Mouse (Mus musculus): ENCODE measurements around the gene Ubc. TPM values are rescaled to one million over a fixed set of nuclear protein-coding genes. Genes with fewer than 3 reads are reported as not detected.
"Not testable (repeated sequence)": the region's sequence is repeated elsewhere in the genome, so short reads cannot be mapped to it uniquely, and the experiment has no call there.

Ubc gene
- 1,000 to 10,000 TPM in 1 of 2 experiments, 100 to 1,000 TPM in 1; 660 to 1,001 TPM for total RNA-seq (2021)
- long read RNA-seq, experiment 1, transcript Ubc-202 (2 exons, 2,618 nt): major isoform, 454 of 878 reads
- long read RNA-seq, experiment 1, partial matches to known transcripts: 289 of 878 reads
- long read RNA-seq, experiment 1, other reads (novel, unspliced or antisense): 131 of 878 reads
- long read RNA-seq, experiment 2, transcript Ubc-202 (2 exons, 2,618 nt): major isoform, 394 of 744 reads
- long read RNA-seq, experiment 2, partial matches to known transcripts: 232 of 744 reads
- long read RNA-seq, experiment 2, other reads (novel, unspliced or antisense): 114 of 744 reads

DNA sequence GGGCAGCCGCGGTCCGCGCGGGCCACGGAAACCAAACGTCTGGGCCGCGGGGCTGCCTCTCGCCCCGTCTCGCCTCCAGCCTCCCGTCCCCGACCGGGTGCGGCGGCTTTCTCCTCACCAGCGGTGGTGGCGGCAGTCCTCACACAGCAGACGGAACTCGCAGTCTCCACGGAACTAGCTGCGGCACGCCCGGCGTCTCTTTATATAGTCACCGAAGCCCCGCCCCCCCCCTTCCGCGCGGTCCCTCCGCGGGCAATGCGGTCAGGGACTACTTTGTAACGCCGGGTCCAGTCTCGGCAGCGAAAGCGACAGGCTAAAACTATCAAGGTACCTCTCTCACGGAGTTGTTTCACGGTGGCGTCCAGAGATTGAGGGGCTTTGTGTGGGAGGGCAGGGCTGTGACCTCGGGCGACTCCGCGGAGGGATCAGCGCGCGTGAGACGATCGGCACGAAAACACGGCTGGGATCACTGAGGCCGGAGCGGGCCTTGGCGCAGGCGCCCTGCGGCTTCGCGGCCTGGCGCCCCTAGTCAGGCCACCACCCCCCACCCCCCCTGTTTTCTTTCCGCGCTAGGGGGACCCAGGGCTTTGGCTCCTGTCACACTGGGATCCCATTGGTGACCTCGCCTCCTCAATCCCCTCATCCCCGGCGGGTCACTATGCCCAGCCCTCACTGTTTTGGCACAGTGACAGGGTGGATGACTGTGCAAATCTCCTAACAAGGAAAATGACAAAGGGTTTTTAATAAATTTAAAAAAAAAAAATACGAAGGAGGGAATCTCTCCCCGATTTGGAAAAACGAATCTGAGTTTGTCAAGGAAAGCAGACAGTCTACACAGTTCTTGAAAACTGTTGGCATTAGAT, at the start of gene Ubc:
TSS of gene Ubc (minus strand) at position 624 of the 863 bp plus-strand sequence.
- DNase-seq: peak; percentile 91
- intact Hi-C loops (cut with DNase I; ENCODE audit: low total_unique reads): no loop called here

DNA sequence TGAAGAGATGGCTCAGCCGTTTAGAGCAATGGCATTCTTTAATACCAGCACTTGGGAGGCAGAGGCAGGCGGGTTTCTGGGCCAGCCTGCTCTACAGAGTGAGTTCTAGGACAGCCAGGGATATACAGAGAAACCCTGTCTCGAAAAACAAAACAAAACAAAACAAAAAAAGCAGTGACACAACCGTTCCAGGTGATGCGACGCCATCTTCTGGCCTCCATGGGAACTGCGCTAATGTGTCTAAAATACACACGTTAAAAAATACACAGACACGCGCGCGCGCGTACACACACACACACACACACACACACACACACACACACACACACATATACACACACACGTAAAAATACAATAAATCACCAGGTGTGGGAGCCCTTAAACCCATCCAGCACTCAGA, 44.3 kb upstream of the Ubc start:
- DNase-seq; intact Hi-C loops (cut with DNase I; ENCODE audit: low total_unique reads): not testable (repeated sequence)

DNA sequence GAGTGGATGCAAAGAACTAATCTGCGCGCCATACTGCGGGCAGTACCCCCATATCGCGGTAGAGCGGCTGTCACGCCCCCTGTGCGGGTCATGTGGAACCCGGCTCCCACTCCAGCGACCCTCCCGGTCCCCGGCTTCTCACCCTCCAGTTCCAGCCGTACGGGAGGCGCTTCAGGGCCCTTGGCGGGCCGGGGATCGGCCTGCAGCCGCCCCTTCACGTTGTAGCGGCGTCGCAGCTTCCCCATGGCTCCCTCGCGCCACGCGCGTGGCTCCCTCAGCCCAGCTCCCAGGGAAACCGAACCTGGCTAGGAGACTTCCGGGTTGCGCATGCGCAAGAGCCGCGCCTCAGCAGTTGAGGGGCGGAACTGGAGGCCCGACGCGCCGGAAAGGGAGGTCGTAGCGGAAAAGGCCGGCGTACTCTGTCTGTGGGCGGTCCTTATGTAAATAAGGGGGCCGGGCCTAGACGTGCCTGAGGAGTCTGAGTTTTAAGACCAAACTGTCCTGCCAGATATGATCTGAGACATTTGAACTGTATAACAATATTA, 43.9 kb upstream of the Ubc start, which contains the start of gene Dhx37:
TSS of gene Dhx37 (minus strand) at position 329 of the 545 bp plus-strand sequence.
- intact Hi-C loops (cut with DNase I; ENCODE audit: low total_unique reads): no loop called here
- peak; percentile 96 for DNase-seq

DNA sequence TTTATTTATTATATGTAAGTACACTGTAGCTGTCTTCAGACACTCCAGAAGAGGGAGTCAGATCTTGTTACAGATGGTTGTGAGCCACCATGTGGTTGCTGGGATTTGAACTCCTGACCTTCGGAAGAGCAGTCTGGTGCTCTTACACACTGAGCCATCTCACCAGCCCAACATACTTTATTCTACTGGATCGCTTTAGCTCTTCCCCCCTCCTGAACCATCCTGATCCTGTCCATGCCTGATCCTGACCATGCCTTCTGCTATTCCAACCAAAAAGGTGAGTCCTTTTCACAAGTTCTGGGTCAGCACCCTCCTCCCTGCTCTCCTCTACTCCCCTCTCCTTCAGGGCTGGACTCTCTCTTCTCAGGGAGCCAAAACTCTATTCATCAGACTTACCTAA, 42.3 kb upstream of the Ubc start:
- intact Hi-C loops (cut with DNase I; ENCODE audit: low total_unique reads): not testable (repeated sequence)

DNA sequence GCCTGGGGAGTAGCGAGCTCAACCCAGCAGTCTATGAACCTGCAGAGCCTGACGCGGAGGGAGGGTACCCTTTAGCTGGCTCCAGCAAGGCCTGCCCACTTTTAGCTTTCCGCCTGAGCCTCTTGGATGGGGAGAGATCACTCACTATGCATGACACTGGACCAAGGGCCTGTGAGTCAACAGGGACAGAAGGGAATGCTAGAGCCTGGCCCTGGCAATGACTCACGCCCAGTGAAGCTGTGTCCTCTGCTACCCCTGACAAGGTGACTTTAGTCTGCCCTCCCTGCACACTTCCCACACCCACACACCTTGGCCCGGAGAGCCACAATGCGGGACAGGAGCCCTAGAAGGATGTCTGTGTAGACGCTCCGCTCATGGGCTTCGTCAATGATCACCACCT, 36.3 kb upstream of the Ubc start:
- no peak for DNase-seq
- intact Hi-C loops (cut with DNase I; ENCODE audit: low total_unique reads): no loop called here

More for the DNA sequence above, 42.3 kb upstream of the Ubc start:
- not testable (repeated sequence) for DNase-seq

DNA sequence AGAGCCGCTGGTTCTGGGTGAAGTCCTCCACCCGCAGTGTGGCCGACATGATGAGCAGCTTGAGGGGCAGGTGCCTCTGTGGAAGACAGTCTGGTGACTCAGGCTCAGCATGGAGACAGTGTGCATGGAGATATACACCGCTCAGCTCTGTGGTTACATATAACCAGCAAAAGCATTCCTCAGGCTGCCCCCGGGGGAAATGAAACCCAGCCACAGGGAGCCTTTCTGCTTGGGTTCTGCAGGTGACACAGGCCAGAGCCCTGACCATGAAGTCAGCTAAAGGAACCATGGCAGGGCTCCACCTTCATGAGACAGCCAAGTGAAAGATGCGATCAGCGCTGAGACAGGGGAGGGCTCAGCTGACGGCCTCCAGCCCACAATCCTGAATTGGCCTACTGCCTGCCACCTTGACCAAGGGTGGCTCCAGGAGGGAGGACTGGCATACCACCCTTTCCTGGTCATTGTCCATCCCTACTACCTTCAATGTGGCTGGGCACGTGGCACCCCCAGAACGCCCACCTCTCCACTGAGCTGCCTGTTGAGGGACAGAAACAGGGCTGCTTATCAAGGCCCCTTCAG, 35.8 kb upstream of the Ubc start:
- intact Hi-C loops (cut with DNase I; ENCODE audit: low total_unique reads): no loop called here
- no peak for DNase-seq

DNA sequence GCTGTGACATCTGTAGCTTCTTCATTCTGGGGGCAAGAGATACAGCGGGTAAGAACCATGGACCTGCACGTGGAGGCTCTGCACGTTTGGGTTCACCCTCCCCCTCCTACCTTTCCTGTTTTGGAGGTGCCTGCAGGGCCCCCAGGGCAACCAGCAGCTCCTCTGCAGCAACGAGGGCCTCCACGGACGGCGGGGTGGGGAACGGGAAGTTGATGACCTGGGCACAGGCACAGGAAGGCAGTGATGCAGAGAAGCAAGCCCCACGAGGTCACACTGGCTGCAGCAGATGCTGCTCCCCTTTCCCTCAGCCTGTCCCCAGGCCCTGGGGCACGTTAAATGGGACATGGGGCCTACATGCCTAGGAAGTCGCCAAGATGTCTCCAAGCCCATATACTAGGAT, 29.1 kb upstream of the Ubc start:
- intact Hi-C loops (cut with DNase I; ENCODE audit: low total_unique reads): no loop called here
- DNase-seq: no peak

DNA sequence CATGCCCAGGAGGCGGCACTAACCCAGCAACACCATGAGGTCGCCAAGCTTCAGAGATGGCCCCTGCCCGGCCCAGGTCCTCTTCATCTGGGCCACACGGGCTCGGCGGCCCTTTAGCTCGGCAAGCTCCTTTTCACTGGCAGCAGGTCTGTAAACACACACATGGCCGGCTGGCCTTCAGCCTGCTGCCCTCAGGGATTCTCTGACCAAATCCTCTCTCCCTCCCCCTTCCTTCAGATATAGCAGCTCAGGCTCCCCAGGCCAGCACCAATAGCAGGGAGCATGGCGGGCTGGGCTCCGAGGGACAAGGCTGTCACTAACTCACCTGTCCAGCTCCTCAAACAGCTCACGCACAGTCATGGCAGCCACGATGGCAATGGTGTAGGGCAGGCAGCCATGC, 28.6 kb upstream of the Ubc start:
- intact Hi-C loops (cut with DNase I; ENCODE audit: low total_unique reads): no loop called here
- DNase-seq: no peak

DNA sequence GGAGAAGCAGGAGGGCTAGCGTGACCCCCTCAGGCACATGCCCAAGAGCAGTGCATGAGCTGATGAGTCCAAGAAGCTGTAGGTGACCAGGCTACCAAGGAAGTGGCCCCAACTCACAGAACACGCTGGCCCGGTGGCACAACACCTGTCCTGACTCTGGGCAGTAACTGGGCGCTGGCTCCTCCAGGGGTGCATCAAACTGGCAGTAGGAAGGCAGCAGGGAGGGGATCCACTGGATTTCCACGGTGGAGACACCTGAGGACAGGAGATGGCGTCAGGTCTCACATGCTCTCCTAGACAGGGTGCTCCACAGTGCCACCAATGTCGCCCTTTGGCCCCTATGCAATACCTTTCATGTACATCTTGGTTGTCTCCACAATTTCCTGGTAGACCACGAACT, 26.2 kb upstream of the Ubc start:
- intact Hi-C loops (cut with DNase I; ENCODE audit: low total_unique reads): no loop called here
- DNase-seq: no peak

DNA sequence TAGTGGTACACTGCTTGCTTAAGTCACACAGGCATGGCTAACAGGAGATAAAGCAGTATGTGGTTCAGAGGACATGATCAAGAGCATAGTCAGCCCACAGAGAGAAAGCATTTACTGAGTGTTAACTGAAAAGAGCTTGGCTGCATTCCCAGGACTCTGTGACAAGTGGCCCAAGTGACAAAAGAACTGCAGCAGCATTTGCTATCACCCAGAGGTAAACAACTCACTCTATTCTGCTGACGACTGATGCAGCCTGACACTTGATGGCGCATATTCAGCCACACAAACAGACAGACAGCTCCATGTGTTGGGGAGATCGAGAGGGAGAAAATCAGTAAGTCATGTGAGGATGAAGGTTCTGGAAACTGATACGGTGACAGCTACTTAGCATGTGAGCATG, 23.8 kb upstream of the Ubc start:
- intact Hi-C loops (cut with DNase I; ENCODE audit: low total_unique reads): no loop called here
- no peak for DNase-seq

DNA sequence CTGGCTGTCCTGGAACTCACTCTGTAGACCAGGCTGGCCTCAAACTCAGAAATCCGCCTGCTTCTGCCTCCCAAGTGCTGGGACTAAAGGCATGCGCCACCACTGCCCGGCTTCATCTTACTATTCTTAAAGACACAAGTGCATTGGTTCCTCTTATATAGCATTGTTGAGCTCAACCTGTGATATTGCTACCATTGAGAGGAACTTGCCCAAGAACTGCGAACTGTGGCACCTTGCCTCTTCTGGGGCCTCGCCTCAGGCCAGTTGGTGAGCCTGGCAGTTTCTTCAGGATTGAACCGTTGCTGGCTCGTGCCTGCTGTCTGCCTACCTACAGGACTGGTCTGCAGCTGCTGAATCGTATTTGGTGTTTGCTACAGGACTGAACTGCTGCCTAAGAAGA, 22.5 kb upstream of the Ubc start:
- DNase-seq; intact Hi-C loops (cut with DNase I; ENCODE audit: low total_unique reads): not testable (repeated sequence)

DNA sequence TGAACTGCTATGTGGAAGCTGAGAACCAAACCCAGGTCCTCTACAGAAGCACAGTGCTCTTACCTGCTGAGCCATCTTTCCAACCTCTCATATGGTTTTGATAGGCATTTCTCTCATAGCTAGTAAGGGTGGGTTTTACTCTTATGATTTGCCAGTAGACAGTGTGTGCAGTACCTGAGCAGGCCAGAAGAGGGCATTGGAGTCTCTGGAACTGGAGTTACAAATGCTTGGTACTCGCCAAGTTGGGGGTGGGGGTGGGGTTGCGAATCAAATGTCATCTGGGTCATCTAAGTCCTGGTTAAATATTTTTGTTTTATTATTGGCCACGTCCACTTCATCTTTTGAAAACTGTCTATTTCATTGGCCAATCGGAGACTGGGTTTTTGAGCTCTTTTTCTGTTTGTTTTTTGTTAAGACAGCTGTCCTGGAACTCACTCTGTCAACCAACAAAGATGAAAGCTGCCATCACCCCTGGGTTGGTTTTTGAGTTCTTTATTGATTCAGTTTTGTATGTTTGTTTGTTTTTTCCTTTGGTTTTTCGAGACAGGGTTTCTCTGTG, 22.0 kb upstream of the Ubc start:
- peak; percentile 53 for DNase-seq
- intact Hi-C loops (cut with DNase I; ENCODE audit: low total_unique reads): no loop called here

DNA sequence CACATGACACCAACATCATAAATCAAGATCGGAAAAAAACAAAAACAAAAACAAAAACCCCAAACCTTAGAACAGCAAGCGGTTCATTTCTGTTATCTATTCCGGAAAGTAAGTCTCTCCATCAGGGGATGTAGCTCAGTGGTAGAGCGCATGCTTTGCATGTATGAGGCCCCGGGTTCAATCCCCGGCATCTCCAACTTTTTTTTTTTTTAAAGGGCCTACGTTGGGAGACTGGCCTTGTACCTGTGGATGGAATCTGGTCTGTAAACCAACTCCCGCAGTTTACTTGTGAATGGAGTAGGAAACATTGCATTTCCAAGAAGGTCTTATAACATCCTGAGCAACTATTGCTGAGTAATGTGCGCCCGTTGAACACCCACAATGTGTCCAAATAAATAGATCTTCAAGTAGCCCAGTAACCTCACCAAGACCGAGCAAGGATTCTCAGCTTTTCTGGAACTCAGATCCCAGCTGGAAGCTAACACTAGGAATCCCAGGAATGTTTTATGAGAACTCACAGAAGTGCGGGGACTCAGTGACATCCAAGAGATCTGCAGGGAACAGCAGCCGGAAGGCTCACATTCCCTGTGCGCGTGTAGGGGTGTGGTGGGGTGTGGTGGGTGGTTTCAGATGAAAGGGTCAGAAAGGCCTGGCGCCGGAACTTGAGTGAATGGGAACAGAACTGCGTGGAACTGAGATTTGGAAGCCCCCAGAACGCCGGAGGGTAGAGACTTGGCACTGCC, 19.5 kb upstream of the Ubc start:
- intact Hi-C loops (cut with DNase I; ENCODE audit: low total_unique reads): no loop called here

DNA sequence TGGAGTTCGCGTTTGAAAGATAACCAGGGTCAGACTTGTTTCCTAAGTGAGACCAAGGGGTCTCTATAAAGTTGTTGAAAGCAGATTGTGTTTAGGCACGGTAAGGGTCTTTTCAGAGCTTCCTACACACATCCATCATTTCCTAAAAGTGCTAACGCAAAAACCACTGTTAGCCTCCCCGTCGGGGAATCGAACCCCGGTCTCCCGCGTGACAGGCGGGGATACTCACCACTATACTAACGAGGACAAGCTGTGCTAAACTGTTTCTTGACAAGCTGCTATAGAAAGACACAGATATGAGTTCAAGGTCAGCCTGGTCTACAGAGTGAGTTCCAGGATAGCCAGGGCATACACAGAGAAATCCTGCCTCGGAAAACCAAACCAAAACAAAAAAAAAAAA, 18.8 kb upstream of the Ubc start:
- DNase-seq: peak; percentile 78
- intact Hi-C loops (cut with DNase I; ENCODE audit: low total_unique reads): no loop called here

More for the DNA sequence above, 19.5 kb upstream of the Ubc start:
- no peak for DNase-seq

DNA sequence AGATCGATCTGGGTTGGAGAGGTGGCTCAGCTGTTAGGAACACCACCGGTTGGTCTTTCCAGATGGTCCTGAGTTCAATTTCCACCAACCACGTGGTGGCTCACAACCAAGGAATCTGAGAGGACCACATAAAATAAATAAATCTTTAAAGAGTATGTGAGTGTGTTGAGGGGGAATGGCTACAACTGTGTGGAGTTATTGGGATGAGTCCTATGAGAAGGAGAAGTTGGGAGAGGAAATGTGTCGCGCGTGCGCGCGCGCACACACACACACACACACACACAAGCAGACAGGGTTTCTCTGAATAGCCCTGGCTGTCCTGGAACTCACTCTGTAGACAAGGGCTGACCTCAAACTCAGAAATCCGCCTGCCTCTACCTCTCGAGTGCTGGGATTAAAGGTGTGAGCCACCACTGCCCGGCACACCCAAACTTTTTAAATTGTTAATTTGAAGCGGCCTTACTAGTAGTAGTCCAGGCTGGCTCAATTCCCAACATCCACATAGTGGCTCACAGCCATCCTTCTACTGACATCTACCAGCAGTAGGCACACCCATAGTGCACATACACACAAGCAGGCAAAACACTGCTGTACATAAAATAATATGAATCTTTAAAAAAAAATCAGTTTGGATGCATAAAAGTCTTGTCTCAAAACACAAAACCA, 18.0 kb upstream of the Ubc start:
- no peak for DNase-seq
- intact Hi-C loops (cut with DNase I; ENCODE audit: low total_unique reads): no loop called here

DNA sequence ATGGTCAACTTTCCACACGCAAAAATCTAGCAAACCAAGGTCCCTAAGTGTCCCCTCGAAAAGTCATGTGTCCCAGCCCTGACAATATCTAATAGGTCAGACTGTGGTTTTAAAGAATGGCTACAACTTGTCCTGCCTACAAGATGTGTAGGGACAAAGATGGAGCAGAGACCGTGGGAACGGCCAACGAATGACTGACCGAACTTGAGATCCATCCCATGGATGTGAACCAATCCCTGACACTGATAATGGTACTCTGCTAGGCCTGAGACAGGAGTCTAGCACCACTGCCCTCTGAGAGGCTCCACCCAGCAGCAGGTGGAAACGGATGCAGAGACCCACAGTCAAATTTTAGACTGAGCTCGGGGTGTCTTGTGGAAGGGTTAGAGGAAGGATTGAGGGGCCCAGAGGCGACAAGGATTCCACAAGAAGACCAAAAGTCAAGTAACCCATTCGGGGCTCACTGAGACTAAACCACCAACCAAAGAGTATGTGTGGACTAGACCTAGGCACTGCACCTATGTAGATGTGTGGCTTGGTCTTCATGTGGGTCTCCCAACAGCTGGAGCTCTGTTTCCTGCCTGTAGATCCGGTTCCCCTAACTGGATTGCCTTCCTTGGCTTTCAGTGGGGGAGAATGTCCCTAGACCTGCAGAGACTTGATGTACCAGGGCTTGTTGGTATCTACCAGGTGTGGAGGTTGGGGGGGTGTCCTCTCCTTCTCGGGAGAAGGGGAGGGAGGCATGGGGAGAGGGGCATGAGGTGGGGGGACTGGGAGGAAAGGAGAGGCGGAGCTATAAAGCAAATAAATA, 17.2 kb upstream of the Ubc start:
- no peak for DNase-seq
- intact Hi-C loops (cut with DNase I; ENCODE audit: low total_unique reads): no loop called here

DNA sequence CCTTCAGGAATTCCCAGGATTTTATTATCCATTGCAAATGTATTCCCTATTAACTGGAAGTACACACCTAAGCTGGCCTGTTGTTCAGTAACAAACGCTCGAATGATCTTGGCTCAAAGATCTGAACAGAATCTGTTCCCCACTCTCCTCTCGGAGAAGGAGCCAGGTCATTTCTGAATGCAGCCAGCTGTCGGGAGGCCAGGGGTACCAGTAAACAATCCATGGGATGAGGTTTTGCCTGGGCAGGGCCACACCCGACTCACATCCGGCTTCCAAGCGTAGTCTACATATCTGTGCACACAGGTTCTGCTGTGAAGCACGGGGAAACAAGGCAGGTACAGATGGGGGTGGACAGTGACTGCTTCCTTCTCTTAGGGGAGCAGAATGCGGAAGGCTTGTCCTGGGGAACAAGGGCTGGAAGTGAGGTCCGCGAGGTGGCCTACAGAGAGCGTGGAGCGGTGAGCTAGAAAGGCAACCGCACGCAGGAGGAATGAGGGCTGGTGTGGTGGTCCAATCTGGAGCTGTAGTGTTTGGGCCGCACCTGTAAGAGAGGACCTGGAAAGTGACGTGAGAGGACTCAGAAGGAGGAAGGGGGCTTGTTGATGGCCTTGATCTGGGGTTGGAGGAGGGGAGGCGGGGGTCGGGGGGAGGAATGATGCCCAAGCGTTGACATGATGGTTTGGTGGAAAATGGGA, 16.5 kb upstream of the Ubc start:
- intact Hi-C loops (cut with DNase I; ENCODE audit: low total_unique reads): no loop called here
- DNase-seq: peak; percentile 43
